In the genomic region with DNA sequence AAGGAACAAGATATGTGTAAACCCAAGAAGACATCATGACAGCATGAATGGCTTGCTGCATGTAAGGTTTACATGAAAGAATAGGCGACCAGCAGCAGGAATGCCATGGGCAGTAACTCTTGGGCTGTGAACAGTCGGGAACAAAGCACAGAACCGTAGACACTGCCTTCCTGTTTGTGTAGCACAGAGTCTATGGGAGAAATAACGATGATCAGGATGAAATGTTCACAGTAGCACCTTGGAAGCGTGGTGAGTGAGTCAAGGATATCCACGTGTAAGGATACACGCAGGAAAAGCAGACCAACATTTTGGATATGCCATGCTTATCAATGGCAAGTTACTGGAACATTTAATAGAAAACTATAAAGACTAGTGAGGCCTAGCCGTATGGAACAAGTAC, we compare ENCODE assay signal across 10 mouse cellular contexts. TPM values are rescaled to one million over a fixed set of nuclear protein-coding genes. Genes with fewer than 3 reads are reported as not detected.
DNase-seq lines count a peak whose midpoint lies in the region; ATAC-seq and TF ChIP-seq lines count a peak whose summit lies in the region.
"Had no signal": no experiment of that assay in that cellular context is flagged by ENCODE, and none has a peak within 500 bp of the region (broad histone marks: within the 10 kb centered on the region; RNA-seq: fewer than 3 reads in every experiment).

No protein-coding gene starts in this region.

- no peak for TF ChIP-seq CTCF in liver, adult 2 months (IDR thresholded peaks at IDR 0.05; ENCODE audit: low read depth, low read length)
- TF ChIP-seq CTCF in liver, postnatal 0 days (IDR thresholded peaks at IDR 0.05; ENCODE audit: low read depth) = no peak

- H3K27me3 ChIP-seq in liver, adult 2 months (ENCODE audit: control insufficient read depth, insufficient read depth, low read length) = no peaks in the 10 kb centered on the region
- H3K27me3 ChIP-seq in embryonic facial prominence, embryonic 14.5 days (replicated peaks; ENCODE audit: control insufficient read depth, insufficient read depth, low read length) = no peaks in the 10 kb centered on the region
- no peaks in the 10 kb centered on the region for H3K27me3 ChIP-seq in liver, postnatal 0 days (ENCODE audit: insufficient read depth, low read length)
- H3K27me3 ChIP-seq: limb, embryonic 15.5 days had no signal

- H3K4me2 ChIP-seq in embryonic facial prominence, embryonic 14.5 days (ENCODE audit: low read depth, low read length) = peak overlapping the region; percentile 47
- peak overlapping the region; percentile 96 for H3K4me2 ChIP-seq in liver, postnatal 0 days (ENCODE audit: low read depth, low read length)

- DNase-seq in embryo, embryonic 10.5 days (ENCODE audit: low spot score) = peak; percentile 13
- no peak for DNase-seq in embryo, embryonic 9.5 days (ENCODE audit: extremely low spot score)
- no peak for DNase-seq in liver, adult 2 months (ENCODE audit: extremely low read depth, low read depth, low spot score)
- no peak for DNase-seq in liver
- DNase-seq in embryonic facial prominence, embryonic 14.5 days (ENCODE audit: low spot score) = no peak
- no peak for DNase-seq in liver, postnatal 0 days
- DNase-seq in cerebellum, adult 18-20 months = no peak
- DNase-seq in gastrocnemius, postnatal 4 days (ENCODE audit: low spot score in 2 of 2) = no peak
- DNase-seq: gastrocnemius, postnatal 10 days had no signal

- peaks cover 4% of the 10 kb centered on the region for H3K4me1 ChIP-seq in liver, adult 2 months (ENCODE audit: control insufficient read depth, insufficient read depth, low read length)
- peaks cover 9% of the 10 kb centered on the region for H3K4me1 ChIP-seq in embryonic facial prominence, embryonic 14.5 days (ENCODE audit: control insufficient read depth, insufficient read depth, low read length)
- peaks cover 11% of the 10 kb centered on the region for H3K4me1 ChIP-seq in liver, postnatal 0 days (ENCODE audit: insufficient read depth)

- no peak for TF ChIP-seq POLR2A in liver, adult 2 months (IDR thresholded peaks at IDR 0.05; ENCODE audit: extremely low read depth, insufficient read depth, low read length)

- H3K4me3 ChIP-seq in liver, adult 2 months (ENCODE audit: insufficient read depth, low read depth, low read length) = no peak overlapping the region
- H3K4me3 ChIP-seq in embryonic facial prominence, embryonic 14.5 days (ENCODE audit: low read depth, low read length) = no peak overlapping the region
- H3K4me3 ChIP-seq in liver, postnatal 0 days (ENCODE audit: low read depth, low read length) = peak overlapping the region; percentile 77
- H3K4me3 ChIP-seq: limb, embryonic 15.5 days had no signal

- peak overlapping the region; percentile 6; the same call in 1 of the 2 replicates for H3K27ac ChIP-seq in liver, adult 2 months (replicated peaks; ENCODE audit: insufficient read depth, low read depth, low read length)
- no peak overlapping the region for H3K27ac ChIP-seq in embryonic facial prominence, embryonic 14.5 days (replicated peaks; ENCODE audit: low read depth, low read length)
- H3K27ac ChIP-seq in liver, postnatal 0 days (ENCODE audit: low read depth) = peak overlapping the region; percentile 20; the same call in 1 of the 2 replicates
- H3K27ac ChIP-seq: limb, embryonic 15.5 days had no signal

- H3K9ac ChIP-seq in liver, adult 2 months (ENCODE audit: low read depth, low read length) = no peak overlapping the region
- H3K9ac ChIP-seq in embryonic facial prominence, embryonic 14.5 days (ENCODE audit: low read depth, low read length) = no peak overlapping the region
- H3K9ac ChIP-seq in liver, postnatal 0 days (replicated peaks) = peak overlapping the region; percentile 11; the same call in 1 of the 2 replicates
- H3K9ac ChIP-seq: limb, embryonic 15.5 days had no signal

- H3K36me3 ChIP-seq in liver, adult 2 months (ENCODE audit: control insufficient read depth, insufficient read depth, low read length) = no peaks in the 10 kb centered on the region
- no peaks in the 10 kb centered on the region for H3K36me3 ChIP-seq in embryonic facial prominence, embryonic 14.5 days (ENCODE audit: control insufficient read depth, insufficient read depth, low read length)
- no peaks in the 10 kb centered on the region for H3K36me3 ChIP-seq in liver, postnatal 0 days (replicated peaks; ENCODE audit: insufficient read depth, low read length)
- H3K36me3 ChIP-seq: limb, embryonic 15.5 days had no signal

- no peak for ATAC-seq in embryonic facial prominence, embryonic 14.5 days (ENCODE audit: low read depth)
- no peak for ATAC-seq in liver, postnatal 0 days

- H3K9me3 ChIP-seq in embryonic facial prominence, embryonic 14.5 days (ENCODE audit: control insufficient read depth, low read length) = no peaks in the 10 kb centered on the region
- H3K9me3 ChIP-seq in liver, postnatal 0 days (ENCODE audit: low read length) = no peaks in the 10 kb centered on the region
- H3K9me3 ChIP-seq: limb, embryonic 15.5 days had no signal

- peaks cover 5% of the 10 kb centered on the region; the same call in 1 of the 2 replicates for H3K79me2 ChIP-seq in liver, adult 2 months (ENCODE audit: control insufficient read depth, insufficient read depth, low read length)

- no peak for TF ChIP-seq EP300 in liver, postnatal 0 days (IDR thresholded peaks at IDR 0.05; ENCODE audit: low read depth)

- WGBS in liver, adult 2 months = 54% methylated on average over 8 of the region's 8 CpGs
- WGBS in embryonic facial prominence, embryonic 14.5 days = 58% methylated on average over 8 of the region's 8 CpGs
- WGBS in liver, postnatal 0 days (ENCODE audit: insufficient replicate concordance) = 37% methylated on average over 8 of the region's 8 CpGs

RNA-seq across cellular contexts. Expression of a gene that starts 2.6 kb away (rescaled TPM):
- total RNA-seq in liver, adult 2 months (2014; rRNA removed) = 18.5 and 18.9 TPM in 2 replicates
- 1.6 TPM in 2 replicates for polyA plus RNA-seq in liver, adult 2 months (2012; rRNA removed)
- 14.4 and 16.1 TPM in 2 replicates for polyA plus RNA-seq in embryonic facial prominence, embryonic 14.5 days (2014; fragmentation: Nextera tagmentation; extraction: Ambion mirVana)
- polyA plus RNA-seq in liver, postnatal 0 days (2015; fragmentation: Nextera tagmentation; extraction: Ambion mirVana) = 4.5 and 4.8 TPM in 2 replicates
- total RNA-seq in gastrocnemius, postnatal 4 days (2021) = 10 to 100 TPM; 21.1 to 25.2 TPM

RNA-seq across cellular contexts. Expression of a gene that starts 48.3 kb away (rescaled TPM):
- total RNA-seq in liver, adult 2 months (2014; rRNA removed) = 91.1 and 96.5 TPM in 2 replicates
- 43.1 and 47.6 TPM in 2 replicates for polyA plus RNA-seq in liver, adult 2 months (2012; rRNA removed)
- polyA plus RNA-seq in embryonic facial prominence, embryonic 14.5 days (2014; fragmentation: Nextera tagmentation; extraction: Ambion mirVana) = 108 and 128 TPM in 2 replicates
- 380 and 392 TPM in 2 replicates for polyA plus RNA-seq in liver, postnatal 0 days (2015; fragmentation: Nextera tagmentation; extraction: Ambion mirVana)
- 100 to 1,000 TPM; 436 to 457 TPM for total RNA-seq in gastrocnemius, postnatal 4 days (2021)
